Mouse (Mus musculus): ENCODE measurements around the gene 2410004B18Rik. TPM values are rescaled to one million over a fixed set of nuclear protein-coding genes. Genes with fewer than 3 reads are reported as not detected.

2410004B18Rik gene
- total RNA-seq, 2 experiments from 2014 or later = 43.9 to 44.7 TPM

Other genes starting within 250 kb of the 2410004B18Rik start
- 10 to 100 TPM; 53.1 to 56.2 TPM for gene Ddah1, start 179.3 kb upstream of the 2410004B18Rik start, total RNA-seq (2021)
- 10 to 100 TPM; 12.0 to 12.8 TPM for gene Bcl10, start 15.2 kb upstream of the 2410004B18Rik start, total RNA-seq (2021)
- gene Syde2, start 49.9 kb downstream of the 2410004B18Rik start, total RNA-seq (2021) = 1 to 10 TPM; 3.6 to 4.0 TPM
- under 1 TPM; 0.60 to 0.99 TPM for gene Wdr63, start 170.1 kb downstream of the 2410004B18Rik start, total RNA-seq (2021)
- not detected for gene Mcoln3, start 179.4 kb downstream of the 2410004B18Rik start, total RNA-seq (2021)
- gene Mcoln2, start 211.8 kb downstream of the 2410004B18Rik start, total RNA-seq (2021) = not detected